Mouse (Mus musculus) CD4-positive, CD25-positive, alpha-beta regulatory T cell, adult 2 months (primary cell): ENCODE results near the gene Ctla4.

Source experiments
- DNase-seq: peaks from one replicate; pipeline ENCODE4 v3.0.0-alpha.2; 2012; ENCODE audit warnings: low read depth, low spot score

Gene Ctla4

DNA sequence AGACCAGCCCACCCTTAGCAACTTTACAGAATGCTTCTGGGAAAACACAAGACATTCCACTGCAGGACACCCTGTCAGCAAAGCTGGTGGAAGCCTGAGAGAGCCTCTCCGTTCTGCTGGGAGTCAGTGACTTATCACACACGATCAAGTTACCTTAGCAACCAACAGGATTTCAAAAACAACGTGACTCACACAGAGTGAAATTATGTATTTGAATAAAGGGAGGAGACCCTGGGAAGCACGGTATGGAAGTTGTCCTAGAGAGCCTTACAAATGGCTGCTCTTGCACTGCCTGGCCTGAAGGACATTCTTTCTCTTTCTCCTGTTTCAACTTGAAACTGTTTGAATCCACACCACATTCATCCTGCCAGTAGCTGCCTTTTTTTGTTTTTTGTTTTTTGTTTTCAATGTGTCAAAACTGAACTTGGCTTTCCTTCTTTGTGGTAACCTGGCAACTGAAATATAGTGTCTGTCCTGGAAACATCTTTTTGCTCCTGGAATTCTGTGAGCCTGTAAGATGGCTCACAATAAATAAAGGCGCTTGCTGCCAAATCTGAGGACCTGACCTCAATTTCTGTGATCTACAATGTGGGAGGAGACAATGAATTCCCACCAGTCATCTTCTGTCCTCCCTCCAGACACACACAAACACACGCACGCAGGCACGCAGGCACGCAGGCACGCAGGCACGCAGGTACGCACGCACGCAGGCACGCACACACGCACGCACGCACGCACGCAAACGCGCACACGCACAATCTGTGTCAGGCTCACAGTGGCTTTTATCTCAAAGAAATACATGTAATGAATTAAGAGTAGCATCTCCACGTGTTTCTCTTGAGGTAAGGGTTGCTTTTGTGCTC, 33.9 kb downstream of the Ctla4 start:
- DNase-seq: peak; percentile 71

DNA sequence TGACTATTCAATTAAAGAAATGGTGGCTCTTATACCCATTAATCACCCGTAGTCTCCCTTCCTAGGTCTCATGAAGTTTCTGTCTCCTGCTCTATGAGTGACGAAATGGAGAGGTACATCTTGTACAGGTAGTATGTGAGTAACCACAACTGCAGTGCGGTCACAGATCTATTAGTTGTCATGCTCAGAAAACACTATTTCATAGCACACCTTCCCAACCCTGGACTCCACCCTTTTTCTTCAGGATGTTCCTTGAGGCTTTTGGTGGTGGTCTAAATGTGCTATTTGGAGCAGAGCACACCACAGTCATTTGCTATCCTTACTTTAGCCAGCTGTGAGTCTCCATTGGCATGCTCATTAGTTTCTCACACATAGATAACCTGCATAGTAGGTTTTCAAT, 42.2 kb downstream of the Ctla4 start:
- DNase-seq: no peak

DNA sequence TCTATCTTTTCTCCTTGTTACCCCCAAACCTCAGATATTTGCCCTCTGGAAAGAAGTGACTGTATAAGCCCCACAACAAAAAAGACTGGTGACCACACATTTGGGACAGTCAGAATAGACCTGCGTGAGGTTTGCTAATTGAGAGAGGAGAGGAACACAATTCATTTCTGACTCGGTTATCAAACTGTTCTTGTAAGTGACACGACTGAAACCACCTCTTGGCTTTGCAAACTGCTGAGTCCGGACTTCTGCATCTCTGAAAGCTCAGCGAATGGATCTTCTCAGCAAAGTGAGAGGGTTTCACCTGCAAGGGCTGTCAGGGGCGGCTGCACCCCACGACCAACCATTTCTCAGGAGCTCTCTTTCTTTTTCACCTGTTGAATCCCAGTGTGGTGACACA, 43.6 kb downstream of the Ctla4 start:
- peak; percentile 46 for DNase-seq

DNA sequence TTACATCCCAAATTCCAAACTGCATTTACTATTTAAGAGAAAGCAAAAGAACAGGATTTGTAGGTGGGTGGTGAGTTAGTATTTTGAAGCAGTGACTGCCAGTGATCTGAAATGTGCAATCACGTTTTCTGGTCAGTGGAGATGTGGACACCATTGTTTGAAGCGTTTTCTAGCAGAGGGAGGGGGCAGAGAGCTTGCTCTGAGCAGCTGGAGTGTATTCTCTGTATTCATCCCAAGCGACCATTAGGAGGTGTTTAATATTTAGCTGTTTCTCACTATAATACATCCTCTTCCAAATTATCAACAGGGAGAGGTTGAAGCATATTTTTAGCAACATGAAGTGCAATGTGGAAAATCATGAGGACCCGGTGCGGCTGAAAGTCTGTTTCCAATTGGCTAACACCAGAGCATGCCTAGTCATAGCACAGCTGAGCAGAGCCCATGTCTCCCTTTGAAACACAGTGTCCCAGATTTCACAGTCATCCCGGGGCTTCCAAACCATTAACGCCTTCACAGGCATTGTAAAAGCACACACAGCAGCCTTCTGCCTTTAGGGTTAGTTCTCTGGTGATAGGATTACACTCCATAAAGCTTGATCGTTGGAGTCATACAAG, 49.3 kb downstream of the Ctla4 start:
- DNase-seq: peak; percentile 11

DNA sequence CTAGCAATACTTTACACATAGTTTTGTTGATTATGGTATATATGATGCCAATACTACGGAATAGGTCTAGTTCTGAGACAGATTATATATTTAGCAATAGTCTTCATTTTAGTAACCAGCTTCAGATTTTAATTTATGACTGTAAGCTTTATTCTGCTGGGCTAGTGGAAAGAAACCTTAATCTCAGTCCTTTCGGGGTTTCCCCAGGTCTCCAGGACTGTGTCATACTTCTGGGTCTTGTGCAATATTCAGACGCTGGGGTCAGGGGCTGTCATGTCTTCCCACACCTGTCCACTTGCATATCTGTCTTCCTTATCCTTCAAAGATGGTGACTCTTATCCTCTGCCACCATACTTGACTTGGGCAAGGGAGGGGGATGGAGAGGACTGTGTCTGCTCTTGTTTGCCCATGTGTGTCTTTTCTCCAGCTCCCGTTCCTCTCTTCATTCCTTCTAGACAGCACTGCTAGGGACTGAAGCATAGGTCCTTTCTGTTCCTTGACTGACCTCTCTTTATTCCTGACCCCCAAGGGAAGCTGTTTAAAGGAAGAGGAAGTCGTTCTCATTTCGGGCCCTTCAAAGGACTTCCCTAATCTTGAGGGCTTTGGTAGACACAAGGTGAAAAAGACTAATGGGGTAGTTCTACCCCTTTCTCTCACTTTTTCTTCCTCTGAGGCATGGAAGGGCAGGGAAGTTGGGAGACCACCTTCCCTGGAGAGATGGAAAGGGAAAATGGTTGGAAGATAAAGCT, 50.3 kb downstream of the Ctla4 start:
- DNase-seq: peak; percentile 65

DNA sequence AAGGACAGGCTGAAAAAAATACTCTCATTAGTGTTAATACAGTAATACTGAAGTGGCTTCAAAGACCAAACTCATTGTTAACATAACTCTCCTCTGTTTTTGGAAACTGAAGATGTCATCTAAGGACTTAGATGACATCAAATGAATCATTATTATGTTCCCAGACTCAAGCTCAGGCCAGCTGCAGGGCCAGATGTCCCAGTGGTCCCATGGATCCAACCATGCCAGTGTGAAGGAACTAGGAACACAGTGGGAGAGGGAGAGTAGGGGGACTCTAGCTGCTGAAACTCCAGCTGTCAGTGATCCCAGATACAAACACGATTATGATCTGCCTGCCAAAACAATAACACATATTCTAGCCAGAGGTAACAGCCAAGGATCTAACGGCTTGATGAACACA, 51.5 kb downstream of the Ctla4 start:
- DNase-seq: no peak

DNA sequence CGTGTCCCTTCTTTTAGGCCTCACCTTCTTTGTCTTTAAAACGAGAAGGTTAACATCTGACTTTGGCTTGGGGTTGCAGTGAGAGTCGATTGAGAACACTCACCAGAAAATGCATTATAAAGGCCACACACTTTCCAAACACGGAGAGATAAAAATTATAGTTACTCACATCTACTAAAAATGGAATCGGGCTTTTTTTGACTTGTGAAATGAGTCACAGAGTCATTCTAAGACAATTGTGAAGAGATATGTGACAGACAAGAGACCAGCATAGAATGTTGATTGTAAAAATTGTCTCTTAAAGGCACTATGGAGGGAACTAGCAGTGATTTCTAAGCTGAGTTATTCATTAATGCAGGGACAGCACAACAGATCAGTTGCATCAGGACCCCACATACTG, 52.2 kb downstream of the Ctla4 start:
- DNase-seq: peak; percentile 18

DNA sequence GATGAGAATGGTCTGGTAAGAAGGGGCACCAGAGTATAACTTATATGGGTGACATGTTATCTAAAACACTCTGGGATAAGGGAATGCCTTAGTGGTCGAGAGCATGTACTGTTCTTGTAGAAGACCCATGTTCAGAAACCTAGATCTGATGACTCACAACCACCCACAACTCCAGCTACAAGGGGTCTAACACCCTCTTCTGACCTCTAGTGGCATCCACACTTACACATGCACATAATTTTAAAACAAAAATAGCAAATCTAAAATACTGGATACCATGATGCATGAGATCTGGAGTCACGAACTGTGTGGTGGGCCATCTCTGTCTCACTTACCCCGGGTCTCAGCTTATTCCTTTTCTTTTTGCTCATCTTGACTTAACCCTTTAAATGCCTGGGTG, 53.2 kb downstream of the Ctla4 start:
- peak; percentile 54 for DNase-seq

DNA sequence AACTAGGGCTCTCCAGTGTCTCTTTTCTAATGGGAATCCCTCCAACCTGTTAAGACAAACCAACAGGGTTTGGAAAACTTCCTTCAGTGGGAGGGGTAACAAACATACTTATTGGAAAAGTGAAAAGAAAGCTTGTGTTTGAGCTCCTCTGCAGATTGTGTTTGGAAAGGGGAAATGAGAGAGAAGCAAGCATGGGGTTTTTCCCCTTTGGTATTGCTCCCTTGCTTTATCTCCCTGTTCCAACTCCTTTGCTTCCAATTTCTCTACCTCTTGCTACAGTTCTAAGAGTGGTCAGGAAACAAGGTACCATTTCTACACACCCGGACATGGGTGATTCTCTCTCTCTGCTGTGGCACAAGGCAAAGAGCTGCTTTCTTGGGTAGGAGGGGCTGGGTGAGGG, 53.8 kb downstream of the Ctla4 start:
- DNase-seq: no peak

DNA sequence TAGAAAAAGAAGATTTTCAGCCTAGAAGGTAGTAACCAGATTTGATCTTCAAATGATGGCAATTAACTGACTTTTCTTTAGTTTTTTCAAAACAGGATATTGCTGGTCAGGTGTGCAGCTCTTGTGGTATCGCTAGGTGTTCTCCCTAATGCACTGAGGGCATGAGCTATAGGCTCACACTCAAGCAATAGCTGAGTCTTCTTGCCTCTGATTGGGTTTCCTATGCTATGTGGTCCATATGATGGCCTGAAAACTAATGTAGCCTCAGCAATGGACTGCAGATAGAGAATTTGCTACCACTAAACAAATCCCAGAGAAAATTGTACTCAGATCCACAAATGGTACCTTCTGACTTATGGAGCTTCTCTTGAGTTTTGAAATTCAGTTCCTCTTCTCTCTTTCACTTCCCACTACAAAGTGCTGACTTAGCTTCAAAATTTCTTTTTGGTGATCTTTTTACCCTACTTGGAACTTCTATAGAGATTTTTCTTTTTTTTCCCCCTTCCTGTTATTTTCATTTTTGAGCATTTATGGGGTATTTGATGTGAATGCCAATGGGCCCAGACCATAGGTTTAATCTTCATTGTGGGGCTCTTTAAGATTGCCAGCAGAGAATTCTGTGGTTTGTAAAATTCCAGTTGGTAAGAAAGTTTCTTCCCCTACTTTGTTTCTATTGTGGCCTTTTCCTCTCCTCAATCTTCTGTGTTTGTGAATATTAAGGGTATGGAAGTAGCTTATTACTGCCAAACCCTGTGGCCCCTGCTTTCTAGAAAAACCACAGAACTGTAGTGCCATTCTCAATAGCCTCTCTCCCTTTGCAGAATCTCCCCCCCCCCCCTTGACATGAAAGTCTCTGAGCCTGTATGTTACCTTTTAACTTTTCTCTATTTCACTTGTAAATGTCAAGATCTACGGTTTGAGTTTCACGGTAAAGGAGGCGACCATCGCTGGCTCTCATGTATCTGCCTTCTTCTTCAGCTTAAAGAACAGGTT, 54.6 kb downstream of the Ctla4 start:
- peak; percentile 81 for DNase-seq

DNA sequence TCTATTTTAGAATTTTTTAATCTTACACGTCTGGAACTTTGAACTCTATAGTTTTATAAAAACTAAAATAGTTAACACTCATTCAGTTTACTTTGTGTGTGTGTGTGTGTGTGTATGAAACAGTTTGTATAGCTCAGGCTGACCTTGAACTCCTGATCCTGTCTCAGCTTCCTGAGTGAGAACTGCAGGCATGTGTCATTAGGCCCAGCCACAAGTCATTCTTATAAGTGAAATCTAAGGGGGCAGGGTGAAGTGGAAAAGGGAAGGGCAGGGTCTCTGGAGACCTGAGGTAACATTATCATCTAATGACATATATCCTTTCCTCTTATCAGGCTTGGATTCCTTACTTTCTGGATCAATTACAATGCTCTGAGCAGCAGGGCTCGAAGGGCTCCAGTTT, 56.1 kb downstream of the Ctla4 start:
- DNase-seq: no peak

DNA sequence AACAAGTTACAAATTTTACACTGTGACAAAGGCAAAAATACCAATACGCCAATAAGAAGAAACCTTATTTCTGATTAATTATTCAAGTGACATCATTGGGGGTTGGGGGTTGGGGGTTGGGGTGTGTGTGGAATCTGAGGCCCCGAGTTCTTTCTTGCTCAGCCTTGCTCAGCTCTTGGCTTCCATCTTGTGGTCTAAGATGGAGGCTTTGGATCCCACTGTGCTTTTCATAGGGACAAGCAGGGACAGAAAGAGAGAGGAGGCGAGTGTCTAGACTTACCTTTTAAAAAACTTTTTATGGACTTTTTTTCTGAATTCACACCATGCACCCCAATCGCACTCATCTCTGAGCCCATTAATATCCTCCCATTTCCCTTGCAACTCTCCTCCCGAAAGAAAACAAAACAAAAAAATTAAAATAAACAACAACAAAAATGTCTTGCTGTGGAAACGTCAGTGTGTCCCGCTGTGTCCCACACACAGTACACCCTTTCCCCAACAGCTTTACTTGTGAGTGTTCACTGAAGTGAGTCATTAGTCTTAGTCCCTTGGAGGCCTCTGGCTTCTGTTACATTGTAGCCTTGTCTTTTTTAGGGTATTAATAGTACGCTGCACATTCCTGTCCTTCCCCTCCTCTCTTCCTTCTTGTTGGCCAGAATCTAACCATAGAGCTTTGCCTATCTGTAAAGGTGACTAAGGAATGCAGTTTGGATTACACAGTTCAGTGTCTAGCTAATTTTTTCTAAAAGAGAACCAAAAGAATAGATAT, 59.0 kb downstream of the Ctla4 start:
- DNase-seq: peak; percentile 39

DNA sequence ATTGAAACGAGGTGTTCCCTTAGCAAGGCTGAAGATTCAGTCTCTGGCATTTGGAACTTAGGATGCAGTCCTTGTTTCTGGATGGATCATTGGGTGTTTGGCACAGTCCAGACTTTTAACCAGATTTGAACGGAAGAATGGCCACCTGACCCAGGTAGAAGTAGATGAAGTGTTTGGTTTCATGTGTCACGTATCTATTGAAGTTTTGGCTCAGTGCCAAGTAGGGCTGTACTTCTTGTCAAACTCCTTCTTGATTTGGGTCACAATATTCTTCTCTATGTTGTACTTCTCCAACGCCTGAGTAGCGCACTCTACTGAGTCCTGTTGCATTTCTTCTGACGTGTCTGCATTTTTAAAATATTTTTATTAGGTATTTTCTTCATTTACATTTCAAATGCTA, 61.3 kb downstream of the Ctla4 start:
- DNase-seq: peak; percentile 77

DNA sequence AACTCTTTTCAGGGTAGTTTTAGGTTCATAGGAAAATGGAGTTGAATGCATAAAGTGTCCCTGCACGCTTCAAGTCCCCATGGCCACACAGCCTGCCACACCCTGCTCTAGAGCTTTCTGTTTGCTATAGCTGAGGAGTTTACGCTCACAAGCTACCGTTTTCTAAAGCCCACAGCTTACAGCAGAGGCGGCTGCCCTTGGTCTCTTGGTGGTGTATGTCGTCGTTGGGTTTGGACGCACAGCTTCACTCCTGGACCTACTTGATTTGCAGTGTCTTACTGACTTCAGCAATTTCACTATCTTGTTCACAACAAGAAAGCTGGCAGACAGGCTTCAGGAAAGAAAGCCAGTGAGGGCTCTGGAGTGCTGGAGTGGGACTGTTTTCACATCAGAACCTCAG, 66.2 kb downstream of the Ctla4 start:
- DNase-seq: peak; percentile 61

DNA sequence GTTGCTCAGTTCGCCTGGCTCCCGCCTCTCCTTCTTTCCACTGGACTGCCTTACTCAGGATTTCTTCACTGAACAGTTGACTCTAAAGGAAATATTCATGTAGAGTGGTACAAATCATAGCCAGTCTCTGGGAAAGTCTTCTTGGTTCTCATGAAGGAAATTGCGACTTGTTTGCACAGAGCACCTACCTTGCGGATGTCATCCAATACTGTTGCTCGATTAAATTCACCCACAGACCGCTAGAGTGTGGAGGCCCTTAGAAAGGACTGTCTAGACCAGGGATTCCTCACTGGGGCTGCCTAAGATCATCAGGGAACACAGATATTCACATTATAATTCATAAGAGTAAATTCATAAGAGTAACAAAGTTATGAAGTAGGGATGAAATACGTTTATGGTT, 66.9 kb downstream of the Ctla4 start:
- peak; percentile 60 for DNase-seq

DNA sequence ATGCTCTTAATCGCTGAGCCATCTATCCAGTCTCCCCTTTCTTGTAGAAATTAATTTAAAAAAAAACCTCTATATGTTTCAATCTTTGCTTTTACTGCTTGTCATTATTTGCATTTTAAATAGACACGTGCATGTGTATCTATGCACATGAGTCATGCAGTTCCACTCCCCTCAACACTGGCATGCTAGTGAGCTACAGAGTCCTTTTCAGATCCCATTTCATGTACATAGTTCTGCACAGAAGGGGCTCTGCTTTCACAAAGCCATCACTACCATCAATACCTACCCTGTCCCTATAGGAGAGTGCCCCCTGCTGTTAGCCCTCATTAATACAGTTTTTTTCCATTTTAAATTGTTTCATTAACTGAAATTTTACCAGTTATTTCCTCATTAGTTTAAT, 68.0 kb downstream of the Ctla4 start:
- peak; percentile 77 for DNase-seq

DNA sequence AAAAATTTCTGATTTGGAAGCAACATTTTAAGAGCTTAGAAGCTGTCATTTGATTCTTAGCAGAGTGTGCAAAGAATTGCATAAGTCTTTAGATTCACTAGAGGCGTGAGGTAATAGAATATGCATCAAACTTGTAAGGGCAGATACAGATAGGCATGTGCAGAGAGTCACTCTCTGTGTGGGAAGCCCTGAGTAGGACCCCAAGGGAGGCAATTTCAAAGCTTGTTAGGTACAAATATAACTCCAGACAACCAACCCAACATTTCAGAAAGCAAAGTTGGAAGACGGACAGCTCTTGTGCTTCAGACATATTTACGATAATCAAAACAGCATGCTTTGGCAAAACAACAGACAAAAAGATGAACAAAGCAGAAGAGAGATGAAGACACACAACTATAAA, 68.4 kb downstream of the Ctla4 start:
- no peak for DNase-seq

DNA sequence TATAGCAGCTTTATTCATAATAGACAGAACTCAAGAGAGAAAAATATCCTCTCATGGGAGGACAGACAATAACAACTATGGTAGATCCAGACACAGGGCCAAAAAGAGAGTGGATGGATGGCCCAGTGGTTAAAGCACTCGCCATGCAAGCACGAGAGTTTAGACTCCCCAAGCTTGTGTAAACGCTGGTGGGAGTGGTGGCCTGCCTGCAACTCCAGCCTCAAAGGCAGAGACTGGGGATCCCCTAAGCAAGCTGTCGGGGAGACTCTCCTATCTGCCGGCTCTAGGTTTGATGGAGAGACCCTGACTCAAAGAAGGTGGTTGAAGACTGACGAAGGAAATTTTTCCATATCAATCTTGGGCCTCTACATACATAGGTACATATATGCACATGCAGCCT, 69.4 kb downstream of the Ctla4 start:
- no peak for DNase-seq

DNA sequence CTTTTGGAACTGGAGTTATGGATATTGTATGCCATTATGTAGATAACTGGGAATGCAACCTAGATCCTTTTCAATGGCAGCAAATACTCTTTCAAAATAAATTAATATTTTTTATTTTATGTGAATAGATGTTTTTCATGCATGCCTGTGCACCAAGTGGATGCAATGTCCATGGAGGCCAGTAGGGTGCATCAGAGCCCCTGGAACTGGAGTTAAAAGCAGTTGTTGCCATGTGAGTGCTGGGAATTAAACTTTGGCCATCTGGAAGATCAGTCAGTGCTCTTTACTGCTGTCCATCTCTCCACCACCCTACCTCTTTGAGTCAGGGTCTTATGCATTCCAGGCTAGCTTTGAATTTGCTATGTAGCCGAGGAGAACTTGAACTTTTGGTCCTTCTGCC, 71.5 kb downstream of the Ctla4 start:
- no peak for DNase-seq

DNA sequence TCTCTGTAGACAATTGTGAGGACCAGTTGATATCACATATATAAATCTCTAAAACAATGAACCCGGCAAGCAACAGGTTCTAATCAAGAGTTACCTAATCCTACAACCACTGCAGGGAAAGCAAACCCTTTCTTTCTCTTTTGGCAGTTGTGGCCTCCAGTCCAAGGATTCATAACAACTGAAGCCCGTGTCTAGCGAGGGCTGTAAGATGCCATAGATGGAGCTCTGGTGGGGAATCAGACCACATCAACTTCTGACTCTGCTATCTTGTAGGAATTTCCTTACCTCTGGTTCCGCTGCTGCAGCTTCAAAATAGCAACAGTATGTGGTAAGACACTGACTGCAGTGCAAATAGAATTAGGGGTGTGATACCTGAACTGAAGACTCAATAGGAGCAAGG, 72.4 kb downstream of the Ctla4 start:
- DNase-seq: no peak

DNA sequence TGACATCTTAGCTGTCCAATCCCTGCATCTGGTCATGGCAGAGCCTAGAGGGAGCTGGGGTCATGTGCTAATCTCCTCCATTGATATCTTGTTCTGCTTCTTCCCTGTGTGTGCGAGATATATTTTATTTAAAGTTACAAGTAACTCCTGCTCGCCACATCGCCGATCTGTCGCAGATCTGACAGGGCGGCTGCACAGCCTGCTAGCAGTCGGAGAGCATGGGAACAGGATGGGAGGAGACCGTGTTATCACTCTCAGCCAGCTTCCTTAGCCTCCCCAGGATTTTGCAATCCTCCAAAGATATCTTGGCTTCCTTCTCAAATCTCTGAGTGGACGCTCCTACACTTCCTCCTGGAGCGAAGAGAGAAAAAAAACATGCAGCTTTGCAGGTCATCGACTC, 73.7 kb downstream of the Ctla4 start:
- DNase-seq: no peak
